Mouse (Mus musculus) heart, postnatal 0 days (tissue): Measurements from ENCODE around the gene Ankrd60. TPM values are rescaled to one million over a fixed set of nuclear protein-coding genes. Genes with fewer than 3 reads are reported as not detected.

Experiments
- ATAC-seq: fragments of 200-750 bp; cut with Nextera tagmentation; 2 replicates; pipeline ENCODE4 v1.8.0; 2017; ENCODE audit warnings: low read depth, moderate number of reproducible peaks, moderate library complexity; ENCODE audit not compliant: insufficient read depth
- DNase-seq: peaks from one replicate; pipeline ENCODE4 v3.0.0-alpha.2; 2016; ENCODE audit warnings: low spot score
- H3K27ac ChIP-seq: fragments of 300-500 bp; sonication (generic); 2 replicates; pipeline ENCODE4 v1.5.1; 2014; ENCODE audit warnings: low read depth, mild to moderate bottlenecking
- H3K27me3 ChIP-seq: fragments of 300-500 bp; sonication (generic); 2 replicates; pipeline ENCODE4 v1.6.1; 2014; ENCODE audit warnings: low read length, mixed read lengths; ENCODE audit not compliant: control insufficient read depth, insufficient read depth
- H3K36me3 ChIP-seq: fragments of 300-500 bp; sonication (generic); replicated peaks from 2 replicates; pipeline ENCODE4 v1.6.1; 2014; ENCODE audit warnings: low read length, mixed read lengths; ENCODE audit not compliant: control insufficient read depth, insufficient read depth
- H3K4me1 ChIP-seq: fragments of 300-500 bp; sonication (generic); 2 replicates; pipeline ENCODE4 v1.6.1; 2014; ENCODE audit warnings: antibody characterized with exemption; ENCODE audit not compliant: control insufficient read depth, insufficient read depth
- H3K4me2 ChIP-seq: fragments of 300-500 bp; sonication (generic); 2 replicates; pipeline ENCODE4 v1.6.1; 2014; ENCODE audit warnings: low read depth, mild to moderate bottlenecking, low read length, moderate library complexity
- H3K4me3 ChIP-seq: fragments of 300-500 bp; sonication (generic); 2 replicates; pipeline ENCODE4 v1.5.1; 2014; ENCODE audit warnings: low read depth, low read length
- H3K9ac ChIP-seq: fragments of 300-500 bp; sonication (generic); replicated peaks from 2 replicates; pipeline ENCODE4 v1.6.1; 2014; ENCODE audit warnings: low read depth, low read length, mixed read lengths
- H3K9me3 ChIP-seq: fragments of 300-500 bp; sonication (generic); replicated peaks from 2 replicates; pipeline ENCODE4 v1.6.1; 2016; ENCODE audit warnings: low read length; ENCODE audit not compliant: control insufficient read depth
- CTCF ChIP-seq: IDR thresholded peaks from 2 replicates; pipeline ENCODE4 v1.5.1; 2016; ENCODE audit warnings: antibody characterized with exemption, control low read depth, low read depth
- EP300 ChIP-seq: IDR thresholded peaks from 2 replicates; pipeline ENCODE4 v1.6.1; 2016; ENCODE audit warnings: antibody characterized with exemption, low read depth
- WGBS: fragments of 180-500 bp; shearing (Covaris S2); extraction: QIAGEN DNeasy Blood & Tissue Kit; methylation state at CpG from one replicate; pipeline ENCODE4 v1.1.7; 2014; 5-methylcytosine and 5-hydroxymethylcytosine counted together
- polyA plus RNA-seq: library from polyadenylated mRNA; unstranded; fragments of >200 nt; fragmentation: Nextera tagmentation; extraction: Ambion mirVana; gene quantifications from 2 replicates; pipeline ENCODE4 v1.2.1, GENCODE M21; 2015
- total RNA-seq: library from RNA; depleted of rRNA; stranded (reverse); fragments of >200 nt; gene quantifications from 2 replicates; pipeline ENCODE4 v1.2.3, GENCODE M21; 2014; ENCODE audit warnings: low replicate concordance; rRNA removed

The Ankrd60 gene
- total and polyA plus RNA-seq, 2 experiments from 2014 or later = not detected

DNA sequence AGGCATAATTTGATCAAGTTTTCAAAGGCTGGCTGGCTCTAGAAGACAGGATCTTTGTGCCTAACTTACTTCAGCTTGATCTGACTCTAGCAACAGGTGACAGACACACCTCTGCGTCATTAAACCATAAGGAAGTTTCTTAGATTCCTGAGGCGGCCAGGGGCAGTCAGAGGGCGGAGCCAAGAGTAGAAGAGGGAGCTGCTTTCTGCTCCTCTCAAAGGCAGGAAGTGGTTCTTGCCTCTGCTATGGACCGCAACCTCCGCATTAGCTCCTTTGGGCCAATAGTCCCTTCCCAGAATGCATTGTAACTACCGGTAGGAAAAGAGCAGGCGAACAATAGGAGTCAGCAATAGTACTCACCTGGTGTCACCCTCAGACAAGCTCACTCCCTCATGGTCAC is 43.6 kb downstream of the Ankrd60 start:
- Histone ChIP-seq H3K9ac (no peak overlapping the region), H3K27ac (no peak overlapping the region), H3K4me3 (no peak overlapping the region), H3K36me3 (no peaks in the 10 kb centered on the region), H3K9me3 (no peaks in the 10 kb centered on the region), H3K27me3 (no peaks in the 10 kb centered on the region), H3K4me2 (no peak overlapping the region), H3K4me1 (no peaks in the 10 kb centered on the region)
- no peak for TF ChIP-seq EP300
- no peak for TF ChIP-seq CTCF
- ATAC-seq (no peak), DNase-seq (no peak)
- 67% methylated on average over 7 of the region's 7 CpGs for WGBS

DNA sequence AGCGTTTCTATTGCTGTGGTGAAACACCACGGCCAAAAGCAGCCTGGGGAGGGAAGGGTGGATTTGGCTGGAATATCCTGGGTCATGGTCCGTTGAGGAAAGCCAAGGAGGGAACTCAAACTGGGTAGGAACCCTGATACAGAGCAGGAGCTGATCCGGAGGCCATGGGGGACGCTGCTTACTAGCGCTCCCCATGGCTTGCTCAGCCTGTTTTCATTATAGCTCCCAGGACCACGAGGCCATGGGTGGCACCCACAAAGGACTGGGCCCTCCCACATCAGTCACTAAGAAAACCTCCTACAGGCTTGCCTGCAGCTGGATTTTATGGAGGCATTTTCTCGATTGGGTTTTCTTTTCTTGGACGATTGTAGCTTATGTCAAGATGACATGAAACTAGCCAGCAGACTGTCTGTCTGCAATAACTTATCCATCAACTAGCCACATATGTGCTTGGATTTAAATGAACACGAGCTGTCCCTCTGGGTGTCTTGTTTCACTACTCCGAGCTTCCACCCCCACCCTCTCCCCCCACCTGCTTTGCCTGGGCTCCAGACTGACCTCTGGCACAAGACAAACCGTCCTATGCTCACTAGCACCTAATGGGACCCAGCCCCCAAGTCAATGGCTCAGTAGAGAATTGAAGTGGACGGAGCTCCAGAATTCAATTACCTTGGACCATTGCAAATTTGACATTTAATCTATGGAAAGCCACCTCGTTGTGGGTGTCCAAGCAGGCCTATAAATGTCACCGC is 45.3 kb downstream of the Ankrd60 start:
- ATAC-seq = no peak
- H3K9ac ChIP-seq = no peak overlapping the region
- no peak overlapping the region for H3K27ac ChIP-seq
- H3K4me2 ChIP-seq = no peak overlapping the region
- WGBS = 67% methylated on average over 15 of the region's 15 CpGs
- DNase-seq = no peak
- H3K4me1 ChIP-seq = no peaks in the 10 kb centered on the region
- H3K27me3 ChIP-seq = no peaks in the 10 kb centered on the region
- H3K36me3 ChIP-seq = no peaks in the 10 kb centered on the region
- H3K9me3 ChIP-seq = no peaks in the 10 kb centered on the region
- no peak overlapping the region for H3K4me3 ChIP-seq
- TF ChIP-seq EP300 (no peak), CTCF (no peak)

DNA sequence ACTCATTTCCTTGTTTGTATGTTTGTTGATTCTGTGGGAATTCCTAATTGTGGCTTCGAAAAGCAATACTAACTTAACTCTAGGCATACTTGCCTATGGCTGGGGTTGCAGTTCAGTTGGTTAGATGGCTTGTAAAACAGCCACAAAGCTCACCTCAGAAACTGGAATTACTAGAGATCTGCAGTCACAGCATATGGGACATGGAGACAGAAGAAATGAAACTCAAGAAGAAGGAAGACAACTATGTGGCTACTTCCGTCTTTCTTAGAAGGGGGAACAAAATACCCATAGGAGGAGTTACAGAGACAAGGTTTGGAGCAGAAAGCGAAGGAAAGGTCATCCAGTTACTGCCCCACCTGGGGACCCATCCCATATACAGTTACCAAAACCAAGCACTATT is 49.7 kb downstream of the Ankrd60 start:
- H3K4me2 ChIP-seq = no peak overlapping the region
- H3K27me3 ChIP-seq = no peaks in the 10 kb centered on the region
- no peaks in the 10 kb centered on the region for H3K4me1 ChIP-seq
- H3K36me3 ChIP-seq = no peaks in the 10 kb centered on the region
- ATAC-seq (no peak), DNase-seq (no peak)
- H3K9ac ChIP-seq = no peak overlapping the region
- TF ChIP-seq EP300 = no peak
- no peak for TF ChIP-seq CTCF
- no peaks in the 10 kb centered on the region for H3K9me3 ChIP-seq
- no peak overlapping the region for H3K4me3 ChIP-seq
- 63% methylated on average over 3 of the region's 3 CpGs for WGBS
- H3K27ac ChIP-seq = no peak overlapping the region

DNA sequence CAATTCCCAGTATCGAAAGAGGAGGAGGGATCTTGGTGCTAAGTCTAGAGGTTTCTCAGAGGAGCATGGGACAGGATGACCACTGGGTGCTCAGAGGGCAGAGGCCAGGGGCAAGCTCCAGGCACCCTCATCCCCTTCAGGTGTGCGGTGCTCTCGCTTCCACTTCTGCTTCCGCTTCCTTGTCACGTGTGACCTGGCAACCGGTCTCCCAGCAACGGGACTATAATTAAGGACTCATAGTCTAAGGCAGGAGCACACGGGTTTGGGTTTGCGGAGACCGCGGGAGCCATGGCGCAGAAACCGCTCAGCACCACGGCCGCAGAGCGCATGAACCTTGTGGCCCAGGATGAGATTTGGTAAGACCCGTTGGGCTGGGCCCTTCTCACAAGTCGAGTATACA is 55.8 kb downstream of the Ankrd60 start, which contains the start of gene 1700021F07Rik:
1700021F07Rik (plus strand) TSS at position 211 of the 400 bp plus-strand sequence.
- H3K4me2 ChIP-seq = no peak within 1 kb of the TSS
- no peak within 1 kb of the TSS for H3K9ac ChIP-seq
- no peaks in the 10 kb centered on the region for H3K9me3 ChIP-seq
- H3K27ac ChIP-seq = no peak within 1 kb of the TSS
- H3K4me3 ChIP-seq = no peak within 1 kb of the TSS
- ATAC-seq = no peak
- 88% methylated on average over 18 of the region's 18 CpGs for WGBS
- DNase-seq = no peak
- no peaks in the 10 kb centered on the region for H3K4me1 ChIP-seq
- no peaks in the 10 kb centered on the region for H3K36me3 ChIP-seq
- TF ChIP-seq EP300 = no peak
- no peak for TF ChIP-seq CTCF
- H3K27me3 ChIP-seq = no peaks in the 10 kb centered on the region

Other genes with a start within 250 kb of the Ankrd60 start
- not detected in 2 replicates for gene 1700021F07Rik, start 55.8 kb downstream of the Ankrd60 start, total RNA-seq
- gene 1700021F07Rik, start 55.8 kb downstream of the Ankrd60 start, polyA plus RNA-seq = not detected in 2 replicates
- gene Rab22a, start 81.4 kb upstream of the Ankrd60 start, total RNA-seq = 18.2 and 25.2 TPM in 2 replicates
- gene Rab22a, start 81.4 kb upstream of the Ankrd60 start, polyA plus RNA-seq = 30.8 and 31.4 TPM in 2 replicates
- gene 1700010B08Rik, start 141.1 kb upstream of the Ankrd60 start, total RNA-seq = not detected in 2 replicates
- gene 1700010B08Rik, start 141.1 kb upstream of the Ankrd60 start, polyA plus RNA-seq = not detected in 2 replicates
- gene Vapb, start 159.1 kb upstream of the Ankrd60 start, total RNA-seq = 25.8 and 26.8 TPM in 2 replicates
- 11.2 and 11.9 TPM in 2 replicates for gene Vapb, start 159.1 kb upstream of the Ankrd60 start, polyA plus RNA-seq